Comparison of ENCODE assay signal across 17 mouse cellular contexts in genomic region chr2:27560708-27561123, GRCm38 (mm10). TPM values are rescaled to one million over a fixed set of nuclear protein-coding genes. Genes with fewer than 3 reads are reported as not detected.
DNase-seq lines count a peak whose midpoint lies in the region; ATAC-seq lines count a peak whose summit lies in the region.
"Had no signal": no experiment of that assay in that cellular context is flagged by ENCODE, and none has a peak within 500 bp of the region (broad histone marks: within the 10 kb centered on the region; RNA-seq: fewer than 3 reads in every experiment).

No protein-coding gene starts in this region.

- peaks cover 9% of the 10 kb centered on the region; the same call in 1 of the 2 replicates for H3K4me1 ChIP-seq in lung, embryonic 16.5 days (replicated peaks; ENCODE audit: control insufficient read depth, insufficient read depth, low read length)
- 0 out of 2 replicates have a peak, but pooled peaks cover 8% of the 10 kb centered on the region for H3K4me1 ChIP-seq in stomach, embryonic 16.5 days (ENCODE audit: control insufficient read depth, insufficient read depth, low read length)
- H3K4me1 ChIP-seq in forebrain, embryonic 11.5 days (replicated peaks; ENCODE audit: control insufficient read depth, insufficient read depth, low read length), result no peaks in the 10 kb centered on the region; the same call in 1 of the 2 replicates
- H3K4me1 ChIP-seq: forebrain, embryonic 13.5 days had no signal

- H3K27ac ChIP-seq in lung, embryonic 16.5 days (ENCODE audit: low read length), result no peak overlapping the region
- H3K27ac ChIP-seq in stomach, embryonic 16.5 days (ENCODE audit: low read length), result peak overlapping the region; percentile 34; the same call in 1 of the 2 replicates
- H3K27ac ChIP-seq in forebrain, embryonic 11.5 days (ENCODE audit: low read depth, low read length), result no peak overlapping the region
- H3K27ac ChIP-seq: embryonic facial prominence, embryonic 13.5 days; forebrain, embryonic 13.5 days; hindbrain, embryonic 15.5 days; layer of hippocampus, adult 2 months; left cerebral cortex, adult 2 months; neural tube, embryonic 15.5 days had no signal

- no peaks in the 10 kb centered on the region for H3K9me3 ChIP-seq in lung, embryonic 16.5 days (ENCODE audit: control insufficient read depth, low read length)
- H3K9me3 ChIP-seq in stomach, embryonic 16.5 days (replicated peaks; ENCODE audit: control insufficient read depth, low read length), result no peaks in the 10 kb centered on the region
- H3K9me3 ChIP-seq in forebrain, embryonic 11.5 days (ENCODE audit: control insufficient read depth, low read length), result no peaks in the 10 kb centered on the region
- H3K9me3 ChIP-seq: embryonic facial prominence, embryonic 13.5 days; forebrain, embryonic 13.5 days; hindbrain, embryonic 15.5 days; neural tube, embryonic 15.5 days had no signal

- DNase-seq in adrenal gland, adult 2 months, result peak; percentile 30
- DNase-seq in adrenal gland, postnatal 4 days (ENCODE audit: low spot score in 2 of 2), result no peak
- no peak for DNase-seq in lung, postnatal 14 days
- peak; percentile 50 to 79 for DNase-seq in kidney, postnatal 25 days
- DNase-seq in forebrain, embryonic 11.5 days (ENCODE audit: low spot score), result no peak
- DNase-seq: cerebellum, postnatal 36 days; heart, postnatal 14 days; thymus, adult 2 months had no signal

- 0 out of 2 replicates have a peak, but pooled peaks have one; percentile 12 for ATAC-seq in lung, embryonic 16.5 days (ENCODE audit: low read depth)
- ATAC-seq in stomach, embryonic 16.5 days (ENCODE audit: insufficient read depth, low FRiP score), result no peak
- ATAC-seq in forebrain, embryonic 11.5 days (replicated peaks; ENCODE audit: low FRiP score), result no peak
- no peak for ATAC-seq in erythroblast, adult 5-6 weeks (replicated peaks; ENCODE audit: low FRiP score, poor library complexity, severe bottlenecking)
- ATAC-seq: forebrain, embryonic 13.5 days had no signal

- H3K27me3 ChIP-seq in lung, embryonic 16.5 days (ENCODE audit: control insufficient read depth, insufficient read depth, low read depth, low read length), result no peaks in the 10 kb centered on the region
- no peaks in the 10 kb centered on the region for H3K27me3 ChIP-seq in stomach, embryonic 16.5 days (ENCODE audit: control insufficient read depth, insufficient read depth, low read length)
- peaks cover 2% of the 10 kb centered on the region for H3K27me3 ChIP-seq in forebrain, embryonic 11.5 days (ENCODE audit: control insufficient read depth, insufficient read depth, low read length)
- H3K27me3 ChIP-seq: embryonic facial prominence, embryonic 13.5 days; hindbrain, embryonic 15.5 days had no signal

- no peaks in the 10 kb centered on the region for H3K36me3 ChIP-seq in lung, embryonic 16.5 days (ENCODE audit: control insufficient read depth, insufficient read depth, low read length)
- no peaks in the 10 kb centered on the region for H3K36me3 ChIP-seq in stomach, embryonic 16.5 days (ENCODE audit: control insufficient read depth, insufficient read depth, low read length)
- H3K36me3 ChIP-seq in forebrain, embryonic 11.5 days (ENCODE audit: control insufficient read depth, insufficient read depth, low read length), result no peaks in the 10 kb centered on the region
- H3K36me3 ChIP-seq: embryonic facial prominence, embryonic 13.5 days; hindbrain, embryonic 15.5 days; neural tube, embryonic 15.5 days had no signal

- no peak overlapping the region for H3K4me2 ChIP-seq in lung, embryonic 16.5 days (ENCODE audit: low read depth, low read length)
- no peak overlapping the region for H3K4me2 ChIP-seq in stomach, embryonic 16.5 days (ENCODE audit: low read depth, low read length)
- no peak overlapping the region for H3K4me2 ChIP-seq in forebrain, embryonic 11.5 days (ENCODE audit: low read depth, low read length, severe bottlenecking)
- H3K4me2 ChIP-seq: embryonic facial prominence, embryonic 13.5 days; forebrain, embryonic 13.5 days; hindbrain, embryonic 15.5 days; neural tube, embryonic 15.5 days had no signal

- H3K4me3 ChIP-seq in lung, embryonic 16.5 days (ENCODE audit: low read length), result no peak overlapping the region
- H3K4me3 ChIP-seq in stomach, embryonic 16.5 days (replicated peaks; ENCODE audit: low read length), result no peak overlapping the region
- no peak overlapping the region for H3K4me3 ChIP-seq in forebrain, embryonic 11.5 days (ENCODE audit: low read depth, low read length)
- H3K4me3 ChIP-seq: embryonic facial prominence, embryonic 13.5 days; forebrain, embryonic 13.5 days; hindbrain, embryonic 15.5 days; layer of hippocampus, adult 2 months; left cerebral cortex, adult 2 months; neural tube, embryonic 15.5 days had no signal

- 61% methylated on average over 7 of the region's 7 CpGs for WGBS in lung, embryonic 16.5 days
- 65% methylated on average over 7 of the region's 7 CpGs for WGBS in stomach, embryonic 16.5 days
- 85% methylated on average over 7 of the region's 7 CpGs for WGBS in forebrain, embryonic 11.5 days

- H3K9ac ChIP-seq in lung, embryonic 16.5 days (ENCODE audit: low read length), result no peak overlapping the region
- no peak overlapping the region for H3K9ac ChIP-seq in stomach, embryonic 16.5 days (ENCODE audit: low read length)
- H3K9ac ChIP-seq in forebrain, embryonic 11.5 days (ENCODE audit: low read length), result no peak overlapping the region
- H3K9ac ChIP-seq: embryonic facial prominence, embryonic 13.5 days; forebrain, embryonic 13.5 days; hindbrain, embryonic 15.5 days; neural tube, embryonic 15.5 days had no signal

RNA-seq across cellular contexts. Expression of gene Wdr5, which starts 45.8 kb away (rescaled TPM):
- total RNA-seq in adrenal gland, adult 2 months (2021), result 10 to 100 TPM; 30.5 TPM
- polyA plus RNA-seq in adrenal gland, adult 2 months (2012; rRNA removed), result 50.0 and 52.5 TPM in 2 replicates
- total RNA-seq in adrenal gland, postnatal 4 days (2021), result 10 to 100 TPM; 46.1 to 50.4 TPM
- 49.8 and 53.0 TPM in 2 replicates for polyA plus RNA-seq in lung, embryonic 16.5 days (2015; fragmentation: Nextera tagmentation; extraction: Ambion mirVana)
- polyA plus RNA-seq in stomach, embryonic 16.5 days (2015; fragmentation: Nextera tagmentation; extraction: Ambion mirVana), result 45.6 TPM in 2 replicates
- 74.5 and 84.0 TPM in 2 replicates for polyA plus RNA-seq in forebrain, embryonic 11.5 days (2014; fragmentation: Nextera tagmentation; extraction: Ambion mirVana)
- 6.1 and 9.2 TPM in 2 replicates for total RNA-seq in erythroblast, adult 5-6 weeks (2015; ENCODE audit: low replicate concordance)
- total RNA-seq in erythroblast, adult 5-6 weeks (2017; ENCODE audit: low replicate concordance), result 15.3 and 17.4 TPM in 2 replicates

RNA-seq across cellular contexts. Expression of gene Brd3, which starts 53.3 kb away (rescaled TPM):
- 10 to 100 TPM; 56.9 to 61.6 TPM for total RNA-seq in adrenal gland, adult 2 months (2021)
- polyA plus RNA-seq in adrenal gland, adult 2 months (2012; rRNA removed), result 59.3 and 60.1 TPM in 2 replicates
- 100 to 1,000 TPM; 133 to 136 TPM for total RNA-seq in adrenal gland, postnatal 4 days (2021)
- polyA plus RNA-seq in lung, embryonic 16.5 days (2015; fragmentation: Nextera tagmentation; extraction: Ambion mirVana), result 84.9 and 99.0 TPM in 2 replicates
- 79.3 and 85.4 TPM in 2 replicates for polyA plus RNA-seq in stomach, embryonic 16.5 days (2015; fragmentation: Nextera tagmentation; extraction: Ambion mirVana)
- polyA plus RNA-seq in forebrain, embryonic 11.5 days (2014; fragmentation: Nextera tagmentation; extraction: Ambion mirVana), result 188 and 191 TPM in 2 replicates
- total RNA-seq in erythroblast, adult 5-6 weeks (2015; ENCODE audit: low replicate concordance), result 20.9 and 22.9 TPM in 2 replicates
- total RNA-seq in erythroblast, adult 5-6 weeks (2017; ENCODE audit: low replicate concordance), result 10.6 and 14.1 TPM in 2 replicates

Comparison
In these comparisons a context has a peak if more than half of its experiments do, and no peak if none do; other contexts are left out.
1. DNase-seq: peak in adrenal gland, adult 2 months (single experiment) and kidney, postnatal 25 days (2 of 2); none in adrenal gland, postnatal 4 days (0 of 2), lung, postnatal 14 days (single experiment) and forebrain, embryonic 11.5 days (single experiment).